Mouse (Mus musculus): ENCODE results near the gene Slit1. TPM values are rescaled to one million over a fixed set of nuclear protein-coding genes. Genes with fewer than 3 reads are reported as not detected.

Slit1 gene
- polyA plus RNA-seq, 1 experiment from 2014 or later: 0.68 TPM

GRCm38 (mm10) chr19:41629532-41629931 lies 113.9 kb downstream of the Slit1 start:
- 46% methylated on average over 5 of the region's 5 CpGs for WGBS
- Histone ChIP-seq H3K27ac (ENCODE audit: low read length) (no peak overlapping the region), H3K4me3 (ENCODE audit: low read length) (no peak overlapping the region), H3K9me3 (ENCODE audit: control insufficient read depth, low read length) (no peaks in the 10 kb centered on the region), H3K4me1 (ENCODE audit: control insufficient read depth, insufficient read depth, low read length) (no peaks in the 10 kb centered on the region), H3K4me2 (ENCODE audit: low read depth, low read length) (no peak overlapping the region), H3K27me3 (replicated peaks; ENCODE audit: control insufficient read depth, insufficient read depth, low read length) (no peaks in the 10 kb centered on the region), H3K36me3 (ENCODE audit: control insufficient read depth, insufficient read depth, low read length) (no peaks in the 10 kb centered on the region), H3K9ac (ENCODE audit: low read depth, low read length) (no peak overlapping the region)
- 0 out of 2 replicates have a peak, but pooled peaks have one; percentile 28 for ATAC-seq

- Histone ChIP-seq H3K4me2 (ENCODE audit: low read depth, low read length) (no peak overlapping the region), H3K9me3 (ENCODE audit: control insufficient read depth, low read length) (no peaks in the 10 kb centered on the region), H3K4me1 (ENCODE audit: control insufficient read depth, insufficient read depth, low read length) (no peaks in the 10 kb centered on the region), H3K36me3 (ENCODE audit: control insufficient read depth, insufficient read depth, low read length) (no peaks in the 10 kb centered on the region), H3K27ac (ENCODE audit: low read length) (no peak overlapping the region), H3K4me3 (ENCODE audit: low read length) (no peak overlapping the region), H3K27me3 (replicated peaks; ENCODE audit: control insufficient read depth, insufficient read depth, low read length) (no peaks in the 10 kb centered on the region), H3K9ac (ENCODE audit: low read depth, low read length) (no peak overlapping the region)
- 87% methylated on average over 11 of the region's 11 CpGs for WGBS
- no peak for ATAC-seq
Observed at GRCm38 (mm10) chr19:41628970-41629369, 114.5 kb downstream of the Slit1 start.

- Histone ChIP-seq H3K9ac (ENCODE audit: low read depth, low read length) (no peak overlapping the region), H3K4me3 (ENCODE audit: low read length) (no peak overlapping the region), H3K4me1 (ENCODE audit: control insufficient read depth, insufficient read depth, low read length) (no peaks in the 10 kb centered on the region), H3K9me3 (ENCODE audit: control insufficient read depth, low read length) (no peaks in the 10 kb centered on the region), H3K27ac (ENCODE audit: low read length) (no peak overlapping the region), H3K36me3 (ENCODE audit: control insufficient read depth, insufficient read depth, low read length) (no peaks in the 10 kb centered on the region), H3K27me3 (replicated peaks; ENCODE audit: control insufficient read depth, insufficient read depth, low read length) (no peaks in the 10 kb centered on the region), H3K4me2 (ENCODE audit: low read depth, low read length) (no peak overlapping the region)
- ATAC-seq: no peak
- 72% methylated on average over 14 of the region's 14 CpGs for WGBS
Observed at GRCm38 (mm10) chr19:41620366-41621092, 122.9 kb downstream of the Slit1 start.

- Histone ChIP-seq H3K4me2 (ENCODE audit: low read depth, low read length) (no peak overlapping the region), H3K4me3 (ENCODE audit: low read length) (no peak overlapping the region), H3K36me3 (ENCODE audit: control insufficient read depth, insufficient read depth, low read length) (no peaks in the 10 kb centered on the region), H3K27ac (ENCODE audit: low read length) (no peak overlapping the region), H3K9ac (ENCODE audit: low read depth, low read length) (no peak overlapping the region), H3K4me1 (ENCODE audit: control insufficient read depth, insufficient read depth, low read length) (no peaks in the 10 kb centered on the region), H3K9me3 (ENCODE audit: control insufficient read depth, low read length) (no peaks in the 10 kb centered on the region), H3K27me3 (replicated peaks; ENCODE audit: control insufficient read depth, insufficient read depth, low read length) (no peaks in the 10 kb centered on the region)
- WGBS: 58% methylated on average over 19 of the region's 19 CpGs
- ATAC-seq: no peak
Observed at GRCm38 (mm10) chr19:41618771-41619385, 124.6 kb downstream of the Slit1 start.

- H3K9ac ChIP-seq (ENCODE audit: low read depth, low read length): no peak overlapping the region
- H3K4me3 ChIP-seq (ENCODE audit: low read length): no peak overlapping the region
- no peak overlapping the region for H3K4me2 ChIP-seq (ENCODE audit: low read depth, low read length)
- H3K36me3 ChIP-seq (ENCODE audit: control insufficient read depth, insufficient read depth, low read length): no peaks in the 10 kb centered on the region
- no peak for ATAC-seq
- no peak overlapping the region for H3K27ac ChIP-seq (ENCODE audit: low read length)
- 64% methylated on average over 6 of the region's 6 CpGs for WGBS
- no peaks in the 10 kb centered on the region for H3K27me3 ChIP-seq (replicated peaks; ENCODE audit: control insufficient read depth, insufficient read depth, low read length)
- no peaks in the 10 kb centered on the region for H3K4me1 ChIP-seq (ENCODE audit: control insufficient read depth, insufficient read depth, low read length)
- H3K9me3 ChIP-seq (ENCODE audit: control insufficient read depth, low read length): no peaks in the 10 kb centered on the region
Observed at GRCm38 (mm10) chr19:41618153-41618657, 125.3 kb downstream of the Slit1 start.

GRCm38 (mm10) chr19:41617102-41617501 lies 126.4 kb downstream of the Slit1 start:
- no peaks in the 10 kb centered on the region for H3K27me3 ChIP-seq (replicated peaks; ENCODE audit: control insufficient read depth, insufficient read depth, low read length)
- no peaks in the 10 kb centered on the region for H3K9me3 ChIP-seq (ENCODE audit: control insufficient read depth, low read length)
- H3K27ac ChIP-seq (ENCODE audit: low read length): no peak overlapping the region
- no peak for ATAC-seq
- WGBS: 86% methylated on average over 13 of the region's 13 CpGs
- no peak overlapping the region for H3K9ac ChIP-seq (ENCODE audit: low read depth, low read length)
- no peaks in the 10 kb centered on the region for H3K36me3 ChIP-seq (ENCODE audit: control insufficient read depth, insufficient read depth, low read length)
- H3K4me1 ChIP-seq (ENCODE audit: control insufficient read depth, insufficient read depth, low read length): no peaks in the 10 kb centered on the region
- H3K4me2 ChIP-seq (ENCODE audit: low read depth, low read length): no peak overlapping the region
- no peak overlapping the region for H3K4me3 ChIP-seq (ENCODE audit: low read length)

GRCm38 (mm10) chr19:41616274-41616673 lies 127.2 kb downstream of the Slit1 start:
- Histone ChIP-seq H3K4me3 (ENCODE audit: low read length) (no peak overlapping the region), H3K9me3 (ENCODE audit: control insufficient read depth, low read length) (no peaks in the 10 kb centered on the region), H3K27ac (ENCODE audit: low read length) (no peak overlapping the region), H3K27me3 (replicated peaks; ENCODE audit: control insufficient read depth, insufficient read depth, low read length) (no peaks in the 10 kb centered on the region), H3K4me1 (ENCODE audit: control insufficient read depth, insufficient read depth, low read length) (no peaks in the 10 kb centered on the region), H3K4me2 (ENCODE audit: low read depth, low read length) (no peak overlapping the region), H3K36me3 (ENCODE audit: control insufficient read depth, insufficient read depth, low read length) (no peaks in the 10 kb centered on the region), H3K9ac (ENCODE audit: low read depth, low read length) (no peak overlapping the region)
- 89% methylated on average over 6 of the region's 6 CpGs for WGBS
- no peak for ATAC-seq

- 72% methylated on average over 11 of the region's 11 CpGs for WGBS
- Histone ChIP-seq H3K4me1 (ENCODE audit: control insufficient read depth, insufficient read depth, low read length) (no peaks in the 10 kb centered on the region), H3K9me3 (ENCODE audit: control insufficient read depth, low read length) (no peaks in the 10 kb centered on the region), H3K27me3 (replicated peaks; ENCODE audit: control insufficient read depth, insufficient read depth, low read length) (no peaks in the 10 kb centered on the region), H3K36me3 (ENCODE audit: control insufficient read depth, insufficient read depth, low read length) (no peaks in the 10 kb centered on the region), H3K9ac (ENCODE audit: low read depth, low read length) (no peak overlapping the region), H3K4me2 (ENCODE audit: low read depth, low read length) (no peak overlapping the region), H3K4me3 (ENCODE audit: low read length) (no peak overlapping the region), H3K27ac (ENCODE audit: low read length) (no peak overlapping the region)
- ATAC-seq: no peak
Observed at GRCm38 (mm10) chr19:41615606-41616224, 127.8 kb downstream of the Slit1 start.

GRCm38 (mm10) chr19:41613325-41614087 lies 130.0 kb downstream of the Slit1 start:
- no peaks in the 10 kb centered on the region for H3K27me3 ChIP-seq (replicated peaks; ENCODE audit: control insufficient read depth, insufficient read depth, low read length)
- H3K4me2 ChIP-seq (ENCODE audit: low read depth, low read length): no peak overlapping the region; the same call in 1 of the 2 replicates
- H3K9me3 ChIP-seq (ENCODE audit: control insufficient read depth, low read length): no peaks in the 10 kb centered on the region
- H3K9ac ChIP-seq (ENCODE audit: low read depth, low read length): no peak overlapping the region
- no peaks in the 10 kb centered on the region for H3K4me1 ChIP-seq (ENCODE audit: control insufficient read depth, insufficient read depth, low read length)
- 33% methylated on average over 16 of the region's 16 CpGs for WGBS
- H3K4me3 ChIP-seq (ENCODE audit: low read length): no peak overlapping the region
- no peak overlapping the region for H3K27ac ChIP-seq (ENCODE audit: low read length)
- ATAC-seq: no peak
- no peaks in the 10 kb centered on the region for H3K36me3 ChIP-seq (ENCODE audit: control insufficient read depth, insufficient read depth, low read length)

Measured in intestine, embryonic 16.5 days (tissue).